In genomic region chr8:106137218-106137905, GRCm38 (mm10) we compare ENCODE assay signal across 7 mouse cellular contexts. TPM values are rescaled to one million over a fixed set of nuclear protein-coding genes. Genes with fewer than 3 reads are reported as not detected.
DNase-seq lines count a peak whose midpoint lies in the region; ATAC-seq and TF ChIP-seq lines count a peak whose summit lies in the region.

No protein-coding gene starts in this region.

- DNase-seq in testis, postnatal 10 days (ENCODE audit: low spot score): no peak
- DNase-seq in liver, embryonic 13.5 days: no peak
- no peak for DNase-seq in layer of hippocampus, adult 11-12 months (ENCODE audit: low spot score)
- DNase-seq in testis, postnatal 14 days (ENCODE audit: low spot score): no peak

- H3K9me3 ChIP-seq in heart, embryonic 15.5 days (replicated peaks): no peaks in the 10 kb centered on the region
- no peaks in the 10 kb centered on the region for H3K9me3 ChIP-seq in liver, embryonic 13.5 days (replicated peaks)

- H3K4me3 ChIP-seq in testis, adult 2 months (ENCODE audit: control insufficient read depth, low read depth, low read length): peak overlapping the region; percentile 71
- H3K4me3 ChIP-seq in heart, embryonic 15.5 days: peak overlapping the region; percentile 64
- H3K4me3 ChIP-seq in liver, embryonic 13.5 days (replicated peaks): peak overlapping the region; percentile 61
- peak overlapping the region; percentile 81 for H3K4me3 ChIP-seq in small intestine, adult 2 months (ENCODE audit: low read depth, low read length)

- no peak for TF ChIP-seq POLR2A in testis, adult 2 months (IDR thresholded peaks at IDR 0.05; ENCODE audit: control insufficient read depth, low read depth, low read length)
- no peak; the same call in 1 of the 2 replicates for TF ChIP-seq POLR2A in small intestine, adult 2 months (IDR thresholded peaks at IDR 0.05; ENCODE audit: low read depth, low read length)

- H3K9ac ChIP-seq in heart, embryonic 15.5 days: peak overlapping the region; percentile 45
- peak overlapping the region; percentile 63 for H3K9ac ChIP-seq in liver, embryonic 13.5 days

- peak overlapping the region; percentile 100 for H3K4me2 ChIP-seq in heart, embryonic 15.5 days
- H3K4me2 ChIP-seq in liver, embryonic 13.5 days: peak overlapping the region; percentile 71

- no peak for ATAC-seq in heart, embryonic 15.5 days (replicated peaks; ENCODE audit: insufficient number of reproducible peaks, insufficient read depth, low FRiP score, low read depth)
- ATAC-seq in liver, embryonic 13.5 days (ENCODE audit: low read depth): no peak

- no peaks in the 10 kb centered on the region for H3K36me3 ChIP-seq in testis, adult 2 months (ENCODE audit: control insufficient read depth, insufficient read depth, low read length)
- peaks cover 2% of the 10 kb centered on the region; the same call in 1 of the 2 replicates for H3K36me3 ChIP-seq in heart, embryonic 15.5 days
- peaks cover 9% of the 10 kb centered on the region for H3K36me3 ChIP-seq in liver, embryonic 13.5 days
- peaks cover 9% of the 10 kb centered on the region for H3K36me3 ChIP-seq in small intestine, adult 2 months (ENCODE audit: control insufficient read depth, insufficient read depth, low read length)

- H3K4me1 ChIP-seq in testis, adult 2 months (ENCODE audit: control insufficient read depth, insufficient read depth, low read length): peaks cover 29% of the 10 kb centered on the region
- H3K4me1 ChIP-seq in heart, embryonic 15.5 days (replicated peaks): peaks cover 29% of the 10 kb centered on the region
- peaks cover 45% of the 10 kb centered on the region for H3K4me1 ChIP-seq in liver, embryonic 13.5 days (replicated peaks)
- peaks cover 11% of the 10 kb centered on the region for H3K4me1 ChIP-seq in small intestine, adult 2 months (ENCODE audit: control insufficient read depth, insufficient read depth, insufficient read length, low read length)

- no peak overlapping the region for H3K27ac ChIP-seq in testis, adult 2 months (ENCODE audit: control insufficient read depth, insufficient read depth, low read depth, low read length)
- peak overlapping the region; percentile 49 for H3K27ac ChIP-seq in heart, embryonic 15.5 days
- H3K27ac ChIP-seq in liver, embryonic 13.5 days: peak overlapping the region; percentile 11; the same call in 1 of the 2 replicates
- H3K27ac ChIP-seq in small intestine, adult 2 months (ENCODE audit: insufficient read depth, low read depth, low read length): peak overlapping the region; percentile 91

- H3K27me3 ChIP-seq in testis, adult 2 months (ENCODE audit: control insufficient read depth, insufficient read depth, low read length): no peaks in the 10 kb centered on the region; the same call in 1 of the 2 replicates
- peaks cover 36% of the 10 kb centered on the region for H3K27me3 ChIP-seq in heart, embryonic 15.5 days
- peaks cover 81% of the 10 kb centered on the region for H3K27me3 ChIP-seq in liver, embryonic 13.5 days
- no peaks in the 10 kb centered on the region for H3K27me3 ChIP-seq in small intestine, adult 2 months (ENCODE audit: control insufficient read depth, insufficient read depth, low read length)

- 3% methylated on average over 22 of the region's 22 CpGs for WGBS in heart, embryonic 15.5 days
- WGBS in liver, embryonic 13.5 days (ENCODE audit: insufficient replicate concordance): 6% methylated on average over 22 of the region's 22 CpGs
- 5% methylated on average over 22 of the region's 22 CpGs for WGBS in small intestine, adult 2 months

- TF ChIP-seq CTCF in testis, adult 2 months (IDR thresholded peaks at IDR 0.05; ENCODE audit: control insufficient read depth, insufficient read depth, insufficient replicate concordance, low read depth, low read length): no peak
- no peak for TF ChIP-seq CTCF in small intestine, adult 2 months (IDR thresholded peaks at IDR 0.05; ENCODE audit: extremely low read depth, insufficient read length, insufficient replicate concordance, low read depth, low read length)

RNA-seq across cellular contexts. Expression of gene Esrp2, which starts 0.6 kb away (rescaled TPM):
- 0.84 and 1.8 TPM in 2 replicates for polyA plus RNA-seq in testis, adult 2 months (2012; rRNA removed)
- 1.5 and 6.1 TPM in 2 replicates for polyA plus RNA-seq in heart, embryonic 15.5 days (2015; fragmentation: Nextera tagmentation; extraction: Ambion mirVana)
- polyA plus RNA-seq in liver, embryonic 13.5 days (2015; fragmentation: Nextera tagmentation; extraction: Ambion mirVana): 6.2 and 7.7 TPM in 2 replicates
- 27.5 and 30.9 TPM in 2 replicates for polyA plus RNA-seq in small intestine, adult 2 months (2012; rRNA removed)

RNA-seq across cellular contexts. Expression of gene Pla2g15, which starts 12.8 kb away (rescaled TPM):
- polyA plus RNA-seq in testis, adult 2 months (2012; rRNA removed): 1.9 and 2.6 TPM in 2 replicates
- 7.0 and 9.4 TPM in 2 replicates for polyA plus RNA-seq in heart, embryonic 15.5 days (2015; fragmentation: Nextera tagmentation; extraction: Ambion mirVana)
- polyA plus RNA-seq in liver, embryonic 13.5 days (2015; fragmentation: Nextera tagmentation; extraction: Ambion mirVana): 6.9 and 8.3 TPM in 2 replicates
- 2.6 and 2.8 TPM in 2 replicates for polyA plus RNA-seq in small intestine, adult 2 months (2012; rRNA removed)

RNA-seq across cellular contexts. Expression of gene Slc7a6, which starts 31.3 kb away (rescaled TPM):
- 54.1 and 69.5 TPM in 2 replicates for polyA plus RNA-seq in testis, adult 2 months (2012; rRNA removed)
- 29.6 and 33.3 TPM in 2 replicates for polyA plus RNA-seq in heart, embryonic 15.5 days (2015; fragmentation: Nextera tagmentation; extraction: Ambion mirVana)
- polyA plus RNA-seq in liver, embryonic 13.5 days (2015; fragmentation: Nextera tagmentation; extraction: Ambion mirVana): 10.5 and 14.0 TPM in 2 replicates
- polyA plus RNA-seq in small intestine, adult 2 months (2012; rRNA removed): 5.3 and 6.2 TPM in 2 replicates
